Mouse (Mus musculus) telencephalon, adult 2 months (tissue): ENCODE measurements at regions not wholly inside any gene's neighbourhood (a gene's known extent, or its start where the extent isn't known, plus 50 kb on each side); places are given as distances from the start of the nearest gene placed in this dataset.
"Not testable (repeated sequence)": the region's sequence is repeated elsewhere in the genome, so short reads cannot be mapped to it uniquely, and the experiment has no call there.

Experiments used
- DNase-seq: peaks from one replicate; pipeline ENCODE4 v3.0.0-alpha.2; 2011; ENCODE audit warnings: low read depth, low spot score

GRCm38 (mm10) chr12:45594689-45595088 is 520.2 kb upstream of the Stxbp6 start:
- no peak for DNase-seq

- no peak for DNase-seq
These were observed 515.7 kb upstream of the Stxbp6 start for GRCm38 (mm10) chr12:45590191-45590590.

GRCm38 (mm10) chr12:45585763-45586162 is 511.3 kb upstream of the Stxbp6 start:
- DNase-seq, result no peak

- DNase-seq, result no peak
These were observed 489.0 kb upstream of the Stxbp6 start for GRCm38 (mm10) chr12:45563325-45564030.

- no peak for DNase-seq
These were observed 488.2 kb upstream of the Stxbp6 start for GRCm38 (mm10) chr12:45562637-45563220.

- no peak for DNase-seq
These were observed 487.4 kb upstream of the Stxbp6 start for GRCm38 (mm10) chr12:45561889-45562288.

GRCm38 (mm10) chr12:45561362-45561761 is 486.9 kb upstream of the Stxbp6 start:
- no peak for DNase-seq

GRCm38 (mm10) chr12:45549906-45550305 is 475.4 kb upstream of the Stxbp6 start:
- not testable (repeated sequence) for DNase-seq

GRCm38 (mm10) chr12:45519554-45519953 is 445.0 kb upstream of the Stxbp6 start:
- DNase-seq, result no peak

- no peak for DNase-seq
These were observed 439.9 kb upstream of the Stxbp6 start for GRCm38 (mm10) chr12:45514459-45514858.

- peak; percentile 6 for DNase-seq
These were observed 433.0 kb upstream of the Stxbp6 start for GRCm38 (mm10) chr12:45507400-45507982.

GRCm38 (mm10) chr12:45499834-45500233 is 425.3 kb upstream of the Stxbp6 start:
- DNase-seq, result no peak

- DNase-seq, result no peak
These were observed 423.7 kb upstream of the Stxbp6 start for GRCm38 (mm10) chr12:45498230-45498629.

- DNase-seq, result no peak
These were observed 414.5 kb upstream of the Stxbp6 start for GRCm38 (mm10) chr12:45489029-45489428.

GRCm38 (mm10) chr12:45476881-45477280 is 402.4 kb upstream of the Stxbp6 start:
- no peak for DNase-seq

- peak; percentile 61 for DNase-seq
These were observed 393.6 kb upstream of the Stxbp6 start for GRCm38 (mm10) chr12:45468093-45468492.

GRCm38 (mm10) chr12:45467058-45467457 is 392.5 kb upstream of the Stxbp6 start:
- peak; percentile 77 for DNase-seq

GRCm38 (mm10) chr12:45466066-45466465 is 391.6 kb upstream of the Stxbp6 start:
- peak; percentile 60 for DNase-seq

- DNase-seq, result no peak
These were observed 390.4 kb upstream of the Stxbp6 start for GRCm38 (mm10) chr12:45464952-45465351.

GRCm38 (mm10) chr12:45458746-45459145 is 384.2 kb upstream of the Stxbp6 start:
- not testable (repeated sequence) for DNase-seq

GRCm38 (mm10) chr12:45443512-45444190 is 369.1 kb upstream of the Stxbp6 start:
- no peak for DNase-seq

GRCm38 (mm10) chr12:45442474-45442873 is 368.0 kb upstream of the Stxbp6 start:
- no peak for DNase-seq
